Mouse (Mus musculus): ENCODE measurements around the gene Gal. TPM values are rescaled to one million over a fixed set of nuclear protein-coding genes. Genes with fewer than 3 reads are reported as not detected.

Gene Gal
- not detected in 2 replicates for total RNA-seq (2015; ENCODE audit: low replicate concordance)
- not detected in 2 replicates for total RNA-seq (2017; ENCODE audit: low replicate concordance)

- ATAC-seq (replicated peaks; ENCODE audit: low FRiP score, poor library complexity, severe bottlenecking): no peak
These were observed at the start of gene Gal for GRCm38 (mm10) chr19:3414268-3414733. Gal (minus strand) TSS chr19:3414544.

GRCm38 (mm10) chr19:3459986-3460385, 45.6 kb upstream of the Gal start:
- no peak for ATAC-seq (replicated peaks; ENCODE audit: low FRiP score, poor library complexity, severe bottlenecking)

- no peak for ATAC-seq (replicated peaks; ENCODE audit: low FRiP score, poor library complexity, severe bottlenecking)
These were observed 44.2 kb upstream of the Gal start for GRCm38 (mm10) chr19:3458331-3459099.

- no peak for ATAC-seq (replicated peaks; ENCODE audit: low FRiP score, poor library complexity, severe bottlenecking)
These were observed 43.4 kb upstream of the Gal start for GRCm38 (mm10) chr19:3457700-3458099.

- no peak for ATAC-seq (replicated peaks; ENCODE audit: low FRiP score, poor library complexity, severe bottlenecking)
These were observed 37.3 kb upstream of the Gal start for GRCm38 (mm10) chr19:3451649-3452048.

GRCm38 (mm10) chr19:3451170-3451569, 36.8 kb upstream of the Gal start:
- no peak for ATAC-seq (replicated peaks; ENCODE audit: low FRiP score, poor library complexity, severe bottlenecking)

- no peak for ATAC-seq (replicated peaks; ENCODE audit: low FRiP score, poor library complexity, severe bottlenecking)
These were observed 36.4 kb upstream of the Gal start for GRCm38 (mm10) chr19:3450714-3451113.

- no peak for ATAC-seq (replicated peaks; ENCODE audit: low FRiP score, poor library complexity, severe bottlenecking)
These were observed 34.9 kb upstream of the Gal start for GRCm38 (mm10) chr19:3449248-3449647.

GRCm38 (mm10) chr19:3447348-3447747, 33.0 kb upstream of the Gal start:
- no peak for ATAC-seq (replicated peaks; ENCODE audit: low FRiP score, poor library complexity, severe bottlenecking)

- ATAC-seq (replicated peaks; ENCODE audit: low FRiP score, poor library complexity, severe bottlenecking): no peak
These were observed 26.7 kb upstream of the Gal start for GRCm38 (mm10) chr19:3441092-3441491.

- ATAC-seq (replicated peaks; ENCODE audit: low FRiP score, poor library complexity, severe bottlenecking): no peak
These were observed 26.3 kb upstream of the Gal start for GRCm38 (mm10) chr19:3440667-3441066.

GRCm38 (mm10) chr19:3437980-3438379, 23.6 kb upstream of the Gal start:
- ATAC-seq (replicated peaks; ENCODE audit: low FRiP score, poor library complexity, severe bottlenecking): no peak

- ATAC-seq (replicated peaks; ENCODE audit: low FRiP score, poor library complexity, severe bottlenecking): peak; percentile 67
These were observed 22.5 kb upstream of the Gal start for GRCm38 (mm10) chr19:3436840-3437239.

- no peak for ATAC-seq (replicated peaks; ENCODE audit: low FRiP score, poor library complexity, severe bottlenecking)
These were observed 21.5 kb upstream of the Gal start for GRCm38 (mm10) chr19:3435824-3436223.

- no peak for ATAC-seq (replicated peaks; ENCODE audit: low FRiP score, poor library complexity, severe bottlenecking)
These were observed 20.3 kb upstream of the Gal start for GRCm38 (mm10) chr19:3434641-3435040.

- ATAC-seq (replicated peaks; ENCODE audit: low FRiP score, poor library complexity, severe bottlenecking): no peak
These were observed 19.8 kb upstream of the Gal start for GRCm38 (mm10) chr19:3434124-3434523.

- no peak for ATAC-seq (replicated peaks; ENCODE audit: low FRiP score, poor library complexity, severe bottlenecking)
These were observed 17.6 kb upstream of the Gal start for GRCm38 (mm10) chr19:3431969-3432368.

GRCm38 (mm10) chr19:3431066-3431465, 16.7 kb upstream of the Gal start:
- no peak for ATAC-seq (replicated peaks; ENCODE audit: low FRiP score, poor library complexity, severe bottlenecking)

- ATAC-seq (replicated peaks; ENCODE audit: low FRiP score, poor library complexity, severe bottlenecking): no peak
These were observed 14.9 kb upstream of the Gal start for GRCm38 (mm10) chr19:3429156-3429816.

- ATAC-seq (replicated peaks; ENCODE audit: low FRiP score, poor library complexity, severe bottlenecking): no peak
These were observed 13.9 kb upstream of the Gal start for GRCm38 (mm10) chr19:3428057-3428830.

Measured in erythroblast, adult 5-6 weeks (primary cell).